Mouse (Mus musculus) thymus, postnatal 10 days (tissue): Measurements from ENCODE around the gene Tpra1.

Source experiments
- DNase-seq, 2 experiments: peaks; one replicate each; pipeline ENCODE4 v3.0.0; 2021; ENCODE audit warnings: low spot score in 2 of 2

The Tpra1 gene

GRCm38 (mm10) chr6:88926870-88927269, 24.8 kb downstream of the Tpra1 start:
- peak in 1 of 2 experiments; percentile 54 for DNase-seq

GRCm38 (mm10) chr6:88927595-88927994, 25.5 kb downstream of the Tpra1 start:
- peak; percentile 72 to 87 for DNase-seq

- DNase-seq = no peak
These were observed 26.0 kb downstream of the Tpra1 start for GRCm38 (mm10) chr6:88928026-88928425.

GRCm38 (mm10) chr6:88928576-88928975, 26.5 kb downstream of the Tpra1 start:
- DNase-seq = no peak

- no peak for DNase-seq
These were observed 27.4 kb downstream of the Tpra1 start for GRCm38 (mm10) chr6:88929451-88929850.

GRCm38 (mm10) chr6:88930049-88930448, 28.0 kb downstream of the Tpra1 start:
- DNase-seq = no peak

GRCm38 (mm10) chr6:88931449-88931848, 29.4 kb downstream of the Tpra1 start:
- DNase-seq = no peak

- no peak for DNase-seq
These were observed 32.1 kb downstream of the Tpra1 start for GRCm38 (mm10) chr6:88934132-88934531.

GRCm38 (mm10) chr6:88934816-88935215, 32.8 kb downstream of the Tpra1 start:
- no peak for DNase-seq

- peak; percentile 48 to 79 for DNase-seq
These were observed 33.8 kb downstream of the Tpra1 start for GRCm38 (mm10) chr6:88935735-88936276.

GRCm38 (mm10) chr6:88936342-88937213, 34.5 kb downstream of the Tpra1 start:
- DNase-seq = no peak

GRCm38 (mm10) chr6:88937214-88937549, 35.1 kb downstream of the Tpra1 start:
- DNase-seq = no peak

GRCm38 (mm10) chr6:88937971-88938663, 36.1 kb downstream of the Tpra1 start:
- peak; percentile 44 to 67 for DNase-seq

GRCm38 (mm10) chr6:88938664-88939055, 36.6 kb downstream of the Tpra1 start:
- DNase-seq = no peak

GRCm38 (mm10) chr6:88939281-88940089, 37.4 kb downstream of the Tpra1 start:
- peak; percentile 69 to 71 for DNase-seq

GRCm38 (mm10) chr6:88940090-88940916, 38.3 kb downstream of the Tpra1 start:
- DNase-seq = no peak

GRCm38 (mm10) chr6:88941628-88942027, 39.6 kb downstream of the Tpra1 start:
- DNase-seq = no peak

- DNase-seq = no peak
These were observed 40.5 kb downstream of the Tpra1 start for GRCm38 (mm10) chr6:88942595-88942994.

GRCm38 (mm10) chr6:88943666-88944065, 41.6 kb downstream of the Tpra1 start:
- DNase-seq = no peak

- DNase-seq = no peak
These were observed 44.4 kb downstream of the Tpra1 start for GRCm38 (mm10) chr6:88946442-88946841.

GRCm38 (mm10) chr6:88947771-88948170, 45.7 kb downstream of the Tpra1 start:
- DNase-seq = no peak
